Mouse (Mus musculus) heart, postnatal 0 days (tissue): Measurements from ENCODE around the gene Mapk8ip1.

Source experiments
- CTCF ChIP-seq: IDR thresholded peaks from 2 replicates; pipeline ENCODE4 v1.5.1; 2016; ENCODE audit warnings: antibody characterized with exemption, control low read depth, low read depth
- EP300 ChIP-seq: IDR thresholded peaks from 2 replicates; pipeline ENCODE4 v1.6.1; 2016; ENCODE audit warnings: antibody characterized with exemption, low read depth

- TF ChIP-seq EP300 (no peak), CTCF (no peak)
Observed at GRCm38 (mm10) chr2:92444376-92444775, 43.3 kb upstream of the Mapk8ip1 start.
